Mouse (Mus musculus) gastrocnemius, postnatal 14 days (tissue): ENCODE results near the gene Tecr. TPM values are rescaled to one million over a fixed set of nuclear protein-coding genes. Genes with fewer than 3 reads are reported as not detected.
"Not testable (repeated sequence)": the region's sequence is repeated elsewhere in the genome, so short reads cannot be mapped to it uniquely, and the experiment has no call there.

Experiments
- DNase-seq: peaks from one replicate; pipeline ENCODE4 v3.0.0; 2021; ENCODE audit warnings: mixed read lengths
- intact Hi-C: fragments of 180-260 bp; cut with DNase I; formaldehyde crosslinking; loops from one replicate; pipeline ENCODE4 v1.15.1; 2025; ENCODE audit warnings: low total_unique reads
- total RNA-seq, 2 experiments: library from RNA; stranded (reverse); gene quantifications; 2 replicates each; pipeline ENCODE4 v1.2.3; 2021

Tecr gene
- total RNA-seq, 2 experiments from 2014 or later, result 474 to 504 TPM

DNA sequence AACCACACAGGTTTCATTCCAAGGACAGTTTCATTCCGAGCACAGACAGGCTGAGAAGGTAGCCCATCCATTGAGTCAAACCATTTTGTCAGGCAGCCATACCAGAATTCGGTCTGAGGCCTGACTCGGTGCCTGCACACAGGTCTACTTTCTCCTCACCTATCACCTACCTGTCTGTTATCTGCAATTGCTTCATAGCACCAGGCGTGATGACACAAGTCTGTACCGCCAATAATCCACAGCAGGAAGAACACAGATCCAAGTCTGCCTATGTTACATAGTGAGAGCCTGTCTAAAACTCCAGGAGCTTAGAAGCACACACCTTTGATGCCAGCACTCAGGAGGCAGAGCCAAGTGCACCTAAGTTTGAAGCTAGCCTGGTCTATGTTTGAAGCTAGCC, 18.9 kb downstream of the Tecr start:
- intact Hi-C loops, result no loop called here
- DNase-seq, result no peak

DNA sequence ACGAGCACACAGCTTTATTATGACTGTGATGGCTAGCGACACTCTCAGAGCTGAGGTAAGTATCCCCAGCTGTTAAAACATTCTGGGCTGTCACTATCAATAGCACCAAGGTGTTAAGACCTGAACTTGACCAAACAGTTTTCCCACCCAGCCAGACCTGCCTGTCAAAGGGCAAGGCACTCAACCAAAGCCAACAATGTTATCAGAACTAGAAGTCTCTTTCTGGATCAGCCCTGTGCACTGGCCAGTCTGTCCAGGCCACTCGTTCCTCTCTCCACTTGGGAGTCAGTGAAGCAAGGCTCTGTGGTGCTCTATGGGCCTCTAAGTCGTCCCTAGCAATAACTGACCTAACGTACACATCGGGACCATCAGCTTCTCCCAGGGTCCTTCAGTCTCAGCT, 20.1 kb downstream of the Tecr start:
- intact Hi-C loops, result no loop called here
- DNase-seq, result no peak

DNA sequence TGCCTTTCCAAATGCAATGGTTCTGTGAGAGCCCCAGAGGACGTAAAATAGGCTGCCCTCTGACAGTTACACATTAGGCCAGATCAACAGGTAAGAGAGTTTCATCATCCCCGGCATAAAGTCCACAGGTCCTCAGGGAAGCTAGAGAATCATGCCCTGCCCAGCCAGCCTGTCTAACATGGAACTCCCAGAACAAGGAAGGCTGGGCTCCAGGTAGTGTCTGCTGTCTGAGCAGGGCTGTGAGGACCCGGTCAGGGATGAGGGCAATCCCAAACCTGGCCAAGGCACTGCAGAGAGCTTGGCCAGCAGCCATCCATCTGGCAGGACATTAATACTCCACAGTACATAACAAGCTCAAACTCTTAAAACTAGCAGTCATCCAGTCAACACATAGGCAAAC, 22.4 kb downstream of the Tecr start:
- no peak for DNase-seq

DNA sequence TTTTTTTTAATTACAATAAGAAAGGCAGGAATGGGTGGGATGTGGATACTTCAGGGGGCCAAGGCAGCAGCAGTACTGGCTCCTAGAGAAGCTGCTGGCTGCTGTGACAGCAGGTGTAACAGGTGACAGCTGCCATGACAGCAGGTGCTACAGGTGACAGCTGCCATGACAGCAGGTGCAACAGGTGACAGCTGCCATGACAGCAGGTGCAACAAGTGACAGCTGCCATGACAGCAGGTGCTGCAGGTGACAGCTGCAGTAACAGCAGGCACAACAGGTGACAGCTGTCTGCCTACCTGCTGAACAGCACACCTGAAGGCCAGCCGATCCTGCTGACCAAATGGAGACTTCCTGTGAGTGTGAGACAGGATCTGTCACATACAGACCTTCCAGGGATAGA, 23.0 kb downstream of the Tecr start:
- intact Hi-C loops, result no loop called here
- no peak for DNase-seq

More for the DNA sequence above, 22.4 kb downstream of the Tecr start:
- intact Hi-C loops, result no loop called here

DNA sequence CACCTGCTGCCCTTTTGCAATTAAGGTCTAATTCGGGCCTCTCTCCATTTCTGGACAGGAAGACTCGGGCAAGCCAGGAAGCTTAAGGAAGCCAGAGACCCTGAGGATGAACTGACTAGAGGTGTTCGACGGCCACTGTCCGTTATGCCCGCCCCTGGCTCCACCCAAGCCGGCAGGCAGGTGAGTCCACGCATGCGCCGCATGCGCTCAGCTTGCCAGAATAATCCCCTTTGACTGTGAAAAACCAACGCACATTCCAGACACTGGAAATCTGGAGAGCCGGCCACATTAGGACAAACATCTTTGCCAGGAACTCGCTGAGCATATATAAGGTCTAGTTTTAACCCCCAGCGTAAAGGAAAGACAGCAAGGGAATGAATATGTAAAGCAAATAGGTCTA, 24.5 kb downstream of the Tecr start:
- intact Hi-C loops, result no loop called here

DNA sequence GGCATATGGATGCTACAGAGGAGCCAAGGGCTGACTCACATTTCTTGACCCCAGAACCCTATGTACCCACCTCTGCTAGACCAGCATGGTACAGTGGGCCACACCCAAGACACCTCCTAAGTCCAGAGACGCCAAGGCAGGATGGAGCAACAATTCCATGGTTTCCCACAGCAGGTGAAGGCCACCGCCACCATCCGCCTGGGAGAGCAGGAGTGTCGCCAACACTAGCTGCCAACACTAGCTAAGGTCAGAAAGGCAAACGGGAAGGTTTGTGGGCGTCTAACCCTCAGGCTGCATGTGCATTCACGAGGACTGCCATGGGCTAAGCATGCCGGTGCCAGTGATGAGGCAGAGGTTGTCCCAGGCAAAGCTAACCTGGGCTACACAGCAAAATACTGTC, 25.5 kb downstream of the Tecr start:
- intact Hi-C loops, result no loop called here

More for the DNA sequence above, 24.5 kb downstream of the Tecr start:
- DNase-seq, result no peak

DNA sequence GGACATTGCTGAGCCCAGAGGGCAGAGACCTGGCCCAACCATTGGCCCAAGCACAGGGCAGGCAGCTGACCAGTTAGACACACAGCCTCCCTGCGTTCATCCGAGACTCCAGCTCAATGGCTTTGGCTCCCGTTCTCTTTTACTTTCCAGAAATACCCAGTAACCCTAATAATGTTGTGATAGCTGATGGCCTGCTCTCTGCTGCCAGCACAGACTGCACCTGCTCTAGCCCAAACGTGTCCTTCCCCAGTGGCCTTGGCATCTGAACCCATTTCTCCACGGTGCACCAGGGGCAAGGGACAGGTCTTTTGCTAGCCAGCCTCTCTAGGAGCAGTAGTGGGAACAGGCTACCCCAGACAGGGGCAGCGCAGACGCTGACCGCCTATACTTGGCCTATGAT, 26.9 kb downstream of the Tecr start:
- intact Hi-C loops, result no loop called here
- no peak for DNase-seq

More for the DNA sequence above, 25.5 kb downstream of the Tecr start:
- peak; percentile 2 for DNase-seq

DNA sequence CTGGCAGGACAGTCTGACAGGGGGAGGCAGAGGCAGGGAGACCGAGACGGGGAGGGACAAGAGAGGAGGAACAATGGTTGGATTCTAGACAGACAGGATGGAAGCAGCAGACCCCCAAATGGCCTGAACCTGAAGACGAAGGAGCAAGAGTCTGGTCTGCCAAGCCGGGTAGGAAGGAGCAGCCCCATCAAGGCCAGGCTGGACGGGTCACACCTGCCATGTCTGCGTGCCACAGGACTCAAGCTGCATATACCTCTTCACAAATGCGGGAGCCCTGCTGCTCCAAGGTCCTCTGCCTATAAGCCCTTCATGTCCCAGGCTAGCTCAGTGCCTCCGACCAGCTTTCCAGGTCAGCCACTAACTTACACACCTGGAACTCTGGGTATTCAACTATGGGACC, 28.1 kb downstream of the Tecr start:
- DNase-seq, result no peak

DNA sequence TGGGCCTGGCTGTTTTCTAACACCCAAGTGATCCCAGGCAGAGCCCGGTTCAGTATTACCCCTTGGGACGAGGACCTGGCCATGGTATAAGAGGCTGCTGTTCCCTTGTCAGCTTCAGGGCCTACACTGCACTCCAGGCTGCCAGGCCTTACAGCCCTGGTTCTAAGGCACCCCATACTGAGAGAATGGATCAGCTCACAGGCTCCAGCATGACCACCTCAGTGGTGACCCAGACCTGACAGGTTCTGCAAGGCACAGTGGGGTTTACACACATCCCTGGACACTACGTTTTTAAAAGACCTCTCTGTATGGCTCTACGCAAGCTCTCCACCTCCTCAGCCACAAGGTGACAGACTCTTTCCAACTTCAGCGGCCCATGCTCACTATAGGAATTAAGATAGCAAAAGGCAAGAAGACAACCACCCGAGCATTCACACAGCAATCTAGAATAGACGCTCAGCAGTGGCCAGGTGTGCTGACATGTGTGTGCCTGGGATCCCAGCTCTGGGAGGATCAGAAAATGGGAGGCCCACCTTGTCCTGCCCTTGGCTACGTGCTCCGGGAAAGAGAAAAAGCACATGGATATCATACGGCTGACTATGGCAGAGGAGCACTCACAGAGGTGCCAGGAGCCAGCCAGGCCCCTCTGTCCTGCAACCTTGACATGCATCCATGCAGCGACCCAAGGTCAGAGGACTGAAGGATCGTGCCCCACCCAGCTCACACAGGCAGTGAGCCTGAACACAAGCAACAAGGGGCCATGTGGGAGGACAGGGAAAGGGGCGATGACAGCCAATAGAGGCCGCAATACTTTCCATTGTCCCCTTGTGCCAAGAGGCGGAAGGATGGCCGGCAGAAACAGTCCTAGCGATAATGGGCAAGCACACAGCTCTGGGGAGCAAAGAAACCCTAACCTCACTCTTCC, 29.4 kb downstream of the Tecr start:
- no peak for DNase-seq
- intact Hi-C loops, result no loop called here

More for the DNA sequence above, 28.1 kb downstream of the Tecr start:
- intact Hi-C loops, result no loop called here

DNA sequence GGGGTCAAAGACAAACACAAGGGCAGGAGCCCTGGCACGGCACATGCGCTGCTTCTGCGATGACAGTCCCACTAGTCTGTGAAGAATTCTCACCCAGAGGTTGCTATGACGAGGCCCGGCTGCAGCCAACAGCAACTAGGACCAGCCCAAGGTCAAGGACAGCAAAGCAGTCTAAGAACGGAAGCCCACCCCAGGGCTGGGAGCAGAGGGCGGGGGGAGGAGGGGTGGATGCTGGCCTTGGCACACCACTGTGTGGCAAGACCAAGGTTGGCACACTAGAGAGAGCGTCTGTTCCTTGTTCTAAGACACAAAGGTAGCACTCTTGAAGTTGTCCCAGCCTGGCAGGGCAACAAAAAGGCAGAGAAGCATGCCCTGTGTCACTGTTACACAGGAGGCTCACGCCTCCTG, 30.4 kb downstream of the Tecr start:
- intact Hi-C loops, result no loop called here
- no peak for DNase-seq

DNA sequence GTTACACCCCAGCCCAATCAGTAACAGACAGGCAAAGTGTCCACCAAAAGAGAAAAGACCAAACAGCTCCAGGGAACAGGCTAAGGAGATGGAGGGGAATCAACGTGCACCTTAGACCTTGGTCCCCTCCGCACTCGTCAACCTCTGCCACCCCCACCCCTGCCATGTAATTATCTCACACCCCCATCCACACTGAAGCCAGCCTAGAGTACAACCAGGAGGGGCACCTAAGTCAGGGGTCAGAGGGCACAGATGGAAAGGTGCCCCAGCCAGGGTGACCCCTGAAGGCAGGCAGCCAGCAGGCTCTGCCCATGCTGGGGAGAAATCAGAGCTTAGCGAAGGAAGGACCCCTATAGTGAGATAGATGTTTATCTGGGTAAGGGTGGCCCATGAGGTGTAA, 30.9 kb downstream of the Tecr start:
- DNase-seq, result no peak
- intact Hi-C loops, result no loop called here

DNA sequence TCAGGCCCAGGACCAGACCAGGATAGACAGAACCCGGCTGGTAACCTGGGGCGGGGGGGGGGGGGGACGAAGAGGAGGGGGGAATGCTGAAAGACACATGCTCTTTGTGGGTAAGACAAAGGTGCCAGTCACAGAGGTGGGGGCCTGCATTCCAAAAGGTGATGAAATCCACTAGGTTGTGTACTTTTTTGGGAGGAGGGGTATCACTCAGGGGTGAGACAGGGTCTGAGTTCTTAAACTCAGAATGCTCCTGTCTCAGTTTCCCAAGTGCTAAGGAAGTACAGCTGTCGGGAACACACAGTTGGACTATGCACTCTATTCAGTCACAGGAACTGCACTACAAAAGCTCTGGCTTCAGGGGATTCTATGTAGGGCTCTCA, 31.3 kb downstream of the Tecr start:
- no peak for DNase-seq
- intact Hi-C loops, result no loop called here

DNA sequence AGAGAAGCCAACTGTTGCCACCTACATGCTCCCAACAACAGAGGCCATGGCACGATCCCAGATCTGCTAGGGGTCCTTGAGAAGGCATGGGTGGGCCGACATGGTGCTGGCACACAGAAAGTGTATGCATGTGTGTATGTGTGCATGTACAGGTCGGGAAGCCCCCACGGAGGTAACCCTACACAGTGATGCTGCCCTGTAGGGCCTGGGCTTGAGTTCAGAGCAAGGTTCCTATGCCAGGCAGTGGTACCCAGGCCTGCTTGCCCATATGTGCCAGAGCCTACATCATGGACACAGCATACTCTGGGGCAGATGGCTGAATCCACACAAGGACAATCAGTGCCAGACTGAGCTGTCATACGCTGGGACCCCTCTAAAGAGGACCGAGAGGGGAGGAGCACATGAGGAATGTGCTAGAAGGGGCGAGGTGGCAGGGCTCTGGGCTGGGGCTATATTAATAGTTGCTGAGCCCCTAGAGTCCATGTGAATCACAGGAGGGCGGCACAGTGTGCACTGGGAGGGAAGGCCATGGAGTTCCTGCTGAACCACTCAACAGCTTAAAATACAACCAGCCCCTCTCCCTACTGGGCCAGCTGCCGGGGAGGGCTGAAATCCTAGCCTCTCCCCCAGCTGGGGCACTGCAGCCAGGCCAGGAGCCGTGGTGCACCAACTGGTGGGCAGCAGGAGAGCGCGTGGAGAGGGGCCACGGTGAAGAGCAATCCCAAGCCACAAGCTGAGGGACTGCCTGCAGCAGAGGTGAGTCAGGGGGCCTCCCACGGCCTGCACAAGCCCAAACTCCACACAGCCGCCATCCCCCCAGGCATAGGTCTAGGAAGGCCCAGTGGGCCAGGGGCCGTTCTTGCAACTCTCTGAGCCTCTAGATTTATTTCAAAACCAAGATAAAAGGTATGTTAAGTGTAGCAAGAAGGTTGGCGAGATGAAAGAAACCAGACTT, 31.9 kb downstream of the Tecr start:
- peak; percentile 67 for DNase-seq
- intact Hi-C loops, result no loop called here

DNA sequence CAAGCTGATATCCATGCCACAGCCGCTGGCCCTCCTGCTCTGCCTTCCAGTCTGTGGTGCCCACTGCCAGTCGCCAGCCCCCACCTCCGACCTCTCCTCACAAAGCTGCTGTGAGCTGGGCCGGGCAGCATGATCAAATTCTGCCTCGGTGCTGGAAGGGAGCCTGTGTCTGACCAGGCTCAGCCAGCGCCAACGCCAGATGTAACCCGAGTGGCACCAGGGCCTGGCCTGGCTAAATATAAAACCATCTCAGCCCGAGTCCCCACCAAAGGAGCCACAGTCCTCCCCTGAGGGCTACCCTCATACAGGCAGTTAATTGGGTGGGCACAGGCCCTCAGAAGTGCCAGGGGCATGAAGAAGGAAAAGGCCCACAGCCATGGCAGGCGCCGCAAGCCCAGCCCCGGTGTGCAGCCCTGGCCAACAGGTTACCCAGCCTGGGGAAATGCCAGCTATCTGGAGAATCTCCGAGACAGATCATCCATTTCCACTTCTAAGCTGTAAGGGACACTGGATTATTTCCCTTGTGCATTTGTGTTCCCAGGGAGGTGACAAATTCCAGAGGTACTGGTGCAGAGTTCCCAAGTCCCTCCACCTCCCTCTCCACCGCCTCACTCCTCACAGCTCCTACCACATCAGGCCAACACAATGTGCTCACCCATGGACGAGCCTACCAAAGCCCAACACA, 33.0 kb downstream of the Tecr start:
- intact Hi-C loops, result no loop called here
- peak; percentile 66 for DNase-seq

DNA sequence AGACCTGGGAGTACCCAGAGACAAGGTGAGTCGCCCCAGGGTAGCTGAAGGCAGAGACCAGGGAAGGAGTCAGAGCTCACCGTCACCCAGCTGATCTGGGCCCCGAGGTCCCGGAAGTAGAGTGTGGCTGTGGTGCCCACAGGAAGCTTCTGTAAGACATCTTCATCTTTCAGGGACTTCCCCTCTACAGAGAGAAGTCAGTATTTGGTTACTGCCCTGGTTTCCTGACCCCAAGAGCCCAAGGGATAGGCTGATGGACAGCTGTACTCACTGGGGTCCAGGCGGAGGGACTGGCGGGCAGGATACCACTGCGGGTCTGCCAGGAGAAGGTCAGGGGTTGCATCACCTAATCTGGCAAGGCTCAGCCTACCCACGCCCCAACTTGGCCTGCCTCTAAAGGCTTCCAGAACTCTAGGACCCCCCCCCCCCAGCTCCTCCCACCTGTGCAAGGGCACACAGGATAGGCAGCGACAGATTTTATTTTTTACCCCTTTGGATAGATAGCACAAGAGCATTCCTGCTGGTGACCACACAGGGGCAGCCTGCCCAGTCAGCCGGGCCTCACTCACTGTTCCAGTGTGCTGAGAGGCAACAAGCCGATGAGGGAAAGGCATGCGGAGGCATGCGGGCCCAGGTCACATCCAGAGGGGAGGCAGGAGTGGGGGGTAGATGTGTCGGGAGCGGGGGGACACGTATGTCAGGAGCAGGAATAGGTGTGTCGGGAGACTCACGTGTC, 34.5 kb downstream of the Tecr start:
- peak; percentile 68 for DNase-seq

DNA sequence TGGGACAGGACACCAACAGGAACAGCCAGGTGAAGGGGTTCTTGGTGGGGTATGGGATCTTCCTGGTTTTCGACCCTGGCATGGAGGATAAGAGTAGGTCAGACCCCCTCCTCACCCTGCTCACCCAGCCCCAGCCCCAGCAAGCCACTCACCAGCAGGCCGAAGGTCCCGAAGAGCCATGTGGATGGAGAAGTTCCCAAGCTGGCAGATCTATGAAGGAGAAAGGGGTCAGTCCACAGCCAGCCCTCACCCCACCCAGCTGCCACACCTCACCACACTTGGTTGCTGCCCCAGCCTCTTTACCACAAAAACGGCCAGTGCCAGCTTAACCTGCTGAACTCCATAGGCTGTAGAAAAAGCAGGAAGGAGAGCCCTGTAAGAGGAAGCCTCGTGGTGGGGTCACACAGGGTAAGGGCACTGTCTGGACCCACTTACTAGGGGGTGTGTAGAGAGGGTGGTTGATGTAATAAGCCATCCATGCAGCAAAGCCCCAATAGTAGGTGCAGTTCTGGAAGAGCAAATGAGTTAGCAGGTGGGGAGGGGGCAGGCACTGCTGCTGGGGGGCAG, 35.4 kb downstream of the Tecr start:
- no peak for DNase-seq
- intact Hi-C loops, result no loop called here

More for the DNA sequence above, 34.5 kb downstream of the Tecr start:
- intact Hi-C loops, result no loop called here

DNA sequence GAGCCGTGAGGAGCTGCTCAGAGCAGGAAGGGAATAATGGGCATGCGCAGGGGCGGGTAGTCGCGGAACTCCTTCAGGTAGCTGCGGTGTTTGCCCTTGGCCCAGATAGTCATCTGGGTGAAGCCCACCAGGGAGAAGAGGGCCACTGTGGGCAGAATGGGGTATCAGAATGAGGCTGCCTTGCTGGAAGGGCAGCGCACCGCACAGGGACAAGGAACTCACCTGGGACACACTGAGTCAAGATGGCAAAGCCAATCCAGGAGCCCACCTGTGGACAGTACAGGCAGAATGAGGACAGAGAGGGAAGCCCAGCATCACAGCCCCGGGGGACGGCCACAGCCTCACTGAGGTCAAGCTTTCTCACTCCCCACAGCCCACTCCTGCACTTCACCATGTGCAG, 36.0 kb downstream of the Tecr start:
- intact Hi-C loops, result no loop called here
- no peak for DNase-seq

DNA sequence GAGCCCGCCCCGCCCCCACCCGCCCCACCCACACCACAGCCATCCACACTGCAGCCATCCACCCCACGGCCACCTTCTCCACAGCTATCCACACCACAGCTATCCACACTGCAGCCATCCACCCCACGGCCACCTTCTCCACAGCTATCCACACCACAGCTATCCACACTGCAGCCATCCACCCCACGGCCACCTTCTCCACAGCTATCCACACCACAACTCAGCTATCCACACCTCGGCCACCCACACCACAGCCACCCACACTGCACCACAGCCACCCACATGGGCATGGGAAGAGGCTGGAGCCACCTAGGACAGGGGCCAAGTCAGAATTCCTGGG, 36.8 kb downstream of the Tecr start:
- intact Hi-C loops, result not testable (repeated sequence)

More for the DNA sequence above, 36.8 kb downstream of the Tecr start:
- DNase-seq, result not testable (repeated sequence)
